Mouse (Mus musculus): ENCODE data around the gene Myo1e. TPM values are rescaled to one million over a fixed set of nuclear protein-coding genes. Genes with fewer than 3 reads are reported as not detected.
"Not testable (repeated sequence)": the region's sequence is repeated elsewhere in the genome, so short reads cannot be mapped to it uniquely, and the experiment has no call there.

Gene Myo1e
- total RNA-seq, 2 experiments from 2014 or later: 20.6 to 26.8 TPM

- no peak for DNase-seq
Measured at GRCm38 (mm10) chr9:70251441-70251985, 44.4 kb downstream of the Myo1e start.

- no peak for DNase-seq
Measured at GRCm38 (mm10) chr9:70253016-70253415, 45.9 kb downstream of the Myo1e start.

- no peak for DNase-seq
Measured at GRCm38 (mm10) chr9:70255005-70255404, 47.9 kb downstream of the Myo1e start.

GRCm38 (mm10) chr9:70256027-70256426 is 48.9 kb downstream of the Myo1e start:
- not testable (repeated sequence) for DNase-seq

GRCm38 (mm10) chr9:70257289-70258101 is 50.3 kb downstream of the Myo1e start:
- peak; percentile 81 to 85 for DNase-seq

- DNase-seq: no peak
Measured at GRCm38 (mm10) chr9:70260324-70260841, 53.2 kb downstream of the Myo1e start.

GRCm38 (mm10) chr9:70261646-70262045 is 54.5 kb downstream of the Myo1e start:
- no peak for DNase-seq

- no peak for DNase-seq
Measured at GRCm38 (mm10) chr9:70263134-70263533, 56.0 kb downstream of the Myo1e start.

GRCm38 (mm10) chr9:70263735-70264134 is 56.6 kb downstream of the Myo1e start:
- peak in 1 of 2 experiments; percentile 42 for DNase-seq

GRCm38 (mm10) chr9:70265513-70265912 is 58.4 kb downstream of the Myo1e start:
- no peak for DNase-seq

GRCm38 (mm10) chr9:70266186-70266585 is 59.0 kb downstream of the Myo1e start:
- DNase-seq: no peak

GRCm38 (mm10) chr9:70267108-70267507 is 60.0 kb downstream of the Myo1e start:
- DNase-seq: no peak

GRCm38 (mm10) chr9:70269349-70269748 is 62.2 kb downstream of the Myo1e start:
- no peak for DNase-seq

- no peak for DNase-seq
Measured at GRCm38 (mm10) chr9:70270468-70270867, 63.3 kb downstream of the Myo1e start.

- no peak for DNase-seq
Measured at GRCm38 (mm10) chr9:70271137-70271536, 64.0 kb downstream of the Myo1e start.

- DNase-seq: no peak
Measured at GRCm38 (mm10) chr9:70271631-70272030, 64.5 kb downstream of the Myo1e start.

- no peak for DNase-seq
Measured at GRCm38 (mm10) chr9:70274071-70274470, 66.9 kb downstream of the Myo1e start.

- DNase-seq: no peak
Measured at GRCm38 (mm10) chr9:70274476-70274875, 67.3 kb downstream of the Myo1e start.

- DNase-seq: no peak
Measured at GRCm38 (mm10) chr9:70274887-70275555, 67.9 kb downstream of the Myo1e start.

GRCm38 (mm10) chr9:70277076-70277475 is 69.9 kb downstream of the Myo1e start:
- no peak for DNase-seq

GRCm38 (mm10) chr9:70277529-70277982 is 70.4 kb downstream of the Myo1e start:
- DNase-seq: no peak

- DNase-seq: no peak
Measured at GRCm38 (mm10) chr9:70281407-70281806, 74.3 kb downstream of the Myo1e start.

- DNase-seq: no peak
Measured at GRCm38 (mm10) chr9:70282107-70282506, 75.0 kb downstream of the Myo1e start.
